Mouse (Mus musculus) kidney, adult 18-20 months (tissue): ENCODE data around the gene Mybpc2.

Experiments used
- DNase-seq: peaks from one replicate; pipeline ENCODE4 v3.0.0; 2021

The Mybpc2 gene

GRCm38 (mm10) chr7:44461503-44462217, 62.8 kb downstream of the Mybpc2 start:
- no peak for DNase-seq

- DNase-seq: no peak
Observed at GRCm38 (mm10) chr7:44460767-44461502, 63.5 kb downstream of the Mybpc2 start.

GRCm38 (mm10) chr7:44460067-44460466, 64.4 kb downstream of the Mybpc2 start:
- DNase-seq: no peak

- no peak for DNase-seq
Observed at GRCm38 (mm10) chr7:44456302-44456701, 68.2 kb downstream of the Mybpc2 start.

DNA sequence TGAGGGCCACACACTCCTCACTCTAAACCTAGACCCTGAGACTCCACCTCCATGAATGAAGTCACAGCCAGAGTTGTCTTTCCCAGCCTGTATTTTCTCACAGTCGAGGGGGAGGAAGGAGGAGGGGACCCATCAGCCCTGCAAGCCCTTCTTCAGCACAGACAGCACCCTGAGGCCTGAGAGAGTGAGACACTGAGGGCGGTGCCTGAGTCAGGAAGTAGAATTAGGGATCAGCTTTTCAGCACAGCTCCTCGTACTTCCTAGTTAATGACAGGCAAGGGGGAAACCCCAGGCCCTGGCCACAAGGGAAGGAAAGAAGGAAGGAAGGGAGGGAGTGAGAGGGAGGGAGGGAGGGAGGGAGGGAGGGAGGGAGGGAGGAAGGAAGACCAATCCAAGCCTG, 71.2 kb downstream of the Mybpc2 start:
- no peak for DNase-seq
